Mouse (Mus musculus) olfactory bulb, adult 2 months (tissue): ENCODE measurements around the gene Gstz1. TPM values are rescaled to one million over a fixed set of nuclear protein-coding genes. Genes with fewer than 3 reads are reported as not detected.
"Not testable (repeated sequence)": the region's sequence is repeated elsewhere in the genome, so short reads cannot be mapped to it uniquely, and the experiment has no call there.

ENCODE experiments used
- H3K27ac ChIP-seq: fragments of 200-500 bp; 2 replicates; pipeline ENCODE4 v1.5.1; 2012; ENCODE audit warnings: low read depth, low read length; ENCODE audit not compliant: insufficient read depth
- H3K4me1 ChIP-seq: fragments of 200-500 bp; 2 replicates; pipeline ENCODE4 v1.6.1; 2012; ENCODE audit warnings: low read length; ENCODE audit not compliant: control insufficient read depth, insufficient read depth
- H3K4me3 ChIP-seq: fragments of 200-500 bp; 2 replicates; pipeline ENCODE4 v1.5.1; 2012; ENCODE audit warnings: mild to moderate bottlenecking, low read depth, low read length, moderate library complexity; ENCODE audit not compliant: insufficient read depth
- CTCF ChIP-seq: fragments of 200-500 bp; IDR thresholded peaks from 2 replicates; pipeline ENCODE4 v1.5.1; 2012; ENCODE audit warnings: low read depth, mild to moderate bottlenecking, low read length, moderate library complexity; ENCODE audit not compliant: insufficient read depth
- POLR2A ChIP-seq: fragments of 200-500 bp; IDR thresholded peaks from 2 replicates; pipeline ENCODE4 v1.6.1; 2012; ENCODE audit warnings: mild to moderate bottlenecking, low read depth, low read length, moderate library complexity; ENCODE audit not compliant: insufficient read depth
- WGBS: fragments of 180-500 bp; shearing (Covaris S2); methylation state at CpG from one replicate; pipeline ENCODE4 v1.1.7; 2018; 5-methylcytosine and 5-hydroxymethylcytosine counted together
- polyA plus RNA-seq: library from polyadenylated mRNA; stranded (reverse); fragments of >200 nt; gene quantifications from 2 replicates; pipeline ENCODE4 v1.2.4, GENCODE M21; 2012; ENCODE audit warnings: low replicate concordance; ENCODE audit not compliant: missing spikeins, insufficient read depth, insufficient read length

Gene Gstz1
- polyA plus RNA-seq, 1 experiment: not detected

DNA sequence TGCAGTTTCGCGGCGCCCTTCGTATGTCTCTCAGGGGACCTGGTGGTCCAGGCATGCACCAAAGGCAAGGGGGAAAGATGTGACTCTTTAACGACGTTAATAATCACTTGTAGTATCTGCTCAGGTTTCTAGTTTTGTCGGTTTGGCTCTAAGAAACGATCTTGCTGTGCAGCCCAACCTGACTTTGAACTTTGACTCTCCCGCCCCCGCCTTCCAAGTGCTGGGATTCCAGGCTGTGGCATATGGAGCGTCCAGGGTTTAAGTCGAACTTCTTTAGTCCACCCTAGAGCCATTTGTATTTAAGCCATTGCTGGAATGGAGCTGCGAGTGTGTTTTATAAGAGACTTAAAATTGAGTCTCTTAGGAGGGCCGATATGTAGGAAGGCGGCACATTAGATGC, 1.2 kb downstream of the Gstz1 start:
- 10% methylated on average over 15 of the region's 15 CpGs for WGBS
- Histone ChIP-seq H3K27ac (peak overlapping the region; percentile 27), H3K4me1 (no peaks in the 10 kb centered on the region), H3K4me3 (peak overlapping the region; percentile 70)
- no peak for TF ChIP-seq POLR2A
- no peak for TF ChIP-seq CTCF

DNA sequence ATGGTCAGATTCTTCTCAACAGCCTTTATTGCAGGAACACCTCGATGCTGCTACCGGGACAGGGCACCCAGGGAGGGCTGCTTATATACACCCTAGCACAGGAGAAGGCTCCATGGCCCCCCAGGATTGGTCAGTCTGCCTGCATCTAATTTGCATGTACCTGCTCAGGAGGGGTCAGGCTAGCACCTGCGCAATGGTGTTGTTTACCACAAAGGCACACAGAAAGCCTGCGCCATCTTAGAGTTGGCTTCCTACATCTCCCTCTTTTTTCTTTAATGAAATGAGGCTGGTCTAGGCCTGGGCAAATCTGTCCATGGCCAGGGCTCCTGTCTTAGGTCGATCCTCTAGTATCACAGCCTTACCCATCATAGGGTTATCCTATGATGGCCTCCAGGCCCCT, 2.5 kb downstream of the Gstz1 start:
- TF ChIP-seq POLR2A: no peak
- TF ChIP-seq CTCF: no peak
- Histone ChIP-seq H3K27ac (no peak overlapping the region), H3K4me3 (no peak overlapping the region), H3K4me1 (no peaks in the 10 kb centered on the region)
- 96% methylated on average over 5 of the region's 5 CpGs for WGBS

DNA sequence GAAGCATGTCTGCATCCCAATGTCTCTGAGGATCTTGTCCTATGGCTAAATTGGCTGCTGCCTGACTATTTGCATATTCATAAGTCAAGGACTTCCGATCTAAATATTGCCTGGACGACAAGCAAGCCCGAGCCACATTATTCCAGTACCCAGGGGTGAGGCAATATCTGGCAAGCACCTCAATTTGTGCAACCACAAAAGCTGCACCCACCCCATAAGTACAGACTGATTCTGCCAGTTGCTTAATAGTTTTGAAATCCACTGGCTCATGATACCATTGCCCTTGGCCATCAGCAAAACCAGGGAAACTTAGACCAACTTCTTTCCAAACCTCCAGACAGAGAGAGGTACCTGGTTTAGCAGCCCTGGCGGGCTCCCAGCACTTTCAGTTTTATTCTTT, 7.5 kb downstream of the Gstz1 start:
- WGBS: 60% methylated on average over 4 of the region's 4 CpGs

DNA sequence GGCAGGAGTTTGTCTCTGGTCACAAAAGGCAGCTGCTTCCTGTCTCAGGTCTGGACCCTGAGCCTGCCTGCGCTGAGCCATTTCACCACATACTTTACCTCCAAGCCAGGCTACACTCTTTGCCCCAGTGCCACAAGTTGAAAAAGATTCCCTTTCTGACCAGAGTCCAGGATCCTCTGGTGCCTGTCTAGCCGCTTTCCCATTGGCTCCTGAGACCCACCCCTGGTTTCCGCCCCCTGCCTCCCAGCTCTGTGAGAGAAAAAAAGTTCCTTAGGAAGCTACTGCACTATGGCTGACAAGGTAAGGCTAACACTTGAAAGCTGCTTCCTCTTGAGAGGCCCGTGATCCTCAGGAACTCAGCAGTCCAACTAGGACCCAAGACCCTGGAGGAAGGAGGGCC, 10.4 kb downstream of the Gstz1 start:
- TF ChIP-seq CTCF (no peak), POLR2A (no peak)
- H3K27ac ChIP-seq: no peak overlapping the region
- H3K4me1 ChIP-seq: no peaks in the 10 kb centered on the region
- no peak overlapping the region for H3K4me3 ChIP-seq
- WGBS: 69% methylated on average over 4 of the region's 4 CpGs

More for the DNA sequence above, 7.5 kb downstream of the Gstz1 start:
- not testable (repeated sequence) for H3K4me1 ChIP-seq, H3K4me3 ChIP-seq, H3K27ac ChIP-seq

DNA sequence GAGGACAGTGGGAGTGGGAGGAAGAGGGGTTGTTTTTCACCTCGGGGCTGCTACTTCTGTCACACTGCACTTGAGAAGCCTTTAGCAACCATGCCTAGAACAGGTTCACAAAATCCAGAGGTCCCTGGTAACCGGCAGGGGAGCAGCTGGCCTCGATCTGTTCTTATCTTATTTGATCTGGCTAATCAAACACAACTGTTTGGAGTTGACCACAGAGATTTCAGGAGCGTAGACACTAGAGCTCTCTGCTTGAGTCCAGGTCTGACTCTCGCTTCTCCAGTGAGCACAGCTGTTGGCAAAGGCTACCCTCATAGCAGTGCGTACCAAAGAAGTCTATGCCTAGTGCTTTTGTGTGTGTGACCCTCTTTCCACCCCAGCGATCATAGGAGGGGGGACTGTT, 11.1 kb downstream of the Gstz1 start:
- no peak overlapping the region for H3K4me3 ChIP-seq
- WGBS: 71% methylated on average over 7 of the region's 7 CpGs

DNA sequence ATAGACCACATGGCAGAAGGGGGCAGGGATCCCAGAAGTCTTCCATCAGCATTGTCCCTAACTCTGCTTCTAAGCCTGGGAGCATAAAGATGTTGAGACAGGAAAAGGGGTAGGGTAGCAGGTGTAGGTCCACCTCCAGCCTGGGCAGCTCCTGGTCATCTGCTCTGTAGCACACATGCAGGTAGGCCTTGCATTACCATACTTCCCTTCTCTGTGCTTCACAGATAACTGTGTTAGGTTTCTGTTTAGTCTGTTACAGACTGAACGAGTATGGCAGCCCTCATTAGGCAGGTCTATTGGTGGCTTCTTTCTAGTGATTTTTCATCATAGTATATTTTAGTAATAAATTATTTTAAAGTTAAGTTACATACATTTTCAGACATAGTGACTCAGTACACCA, 13.3 kb downstream of the Gstz1 start:
- 80% methylated on average over 1 of the region's 1 CpGs for WGBS
- H3K4me1 ChIP-seq: no peaks in the 10 kb centered on the region
- no peak overlapping the region for H3K4me3 ChIP-seq
- TF ChIP-seq CTCF (no peak), POLR2A (no peak)
- no peak overlapping the region for H3K27ac ChIP-seq

More for the DNA sequence above, 11.1 kb downstream of the Gstz1 start:
- Histone ChIP-seq H3K27ac (no peak overlapping the region), H3K4me1 (no peaks in the 10 kb centered on the region)
- TF ChIP-seq CTCF (no peak), POLR2A (no peak)

DNA sequence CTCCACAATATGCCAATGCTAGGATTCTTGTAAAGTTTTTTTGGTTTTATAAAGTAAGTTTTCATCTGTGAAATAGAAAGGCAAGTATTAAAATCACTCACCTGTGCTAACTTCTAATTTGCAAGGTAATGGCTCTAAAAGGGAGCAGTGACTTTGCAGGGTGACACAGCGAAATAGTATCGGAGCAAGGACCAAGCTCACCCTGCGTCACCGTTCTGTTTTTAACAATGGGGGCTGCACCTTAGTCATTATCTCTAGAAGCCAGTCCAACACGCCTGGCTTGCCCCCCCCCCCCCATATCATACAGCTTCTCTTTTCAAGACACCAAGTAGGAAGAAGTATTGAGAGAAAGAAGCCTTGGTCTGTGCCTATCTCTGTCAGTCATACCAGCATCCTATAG, 13.8 kb downstream of the Gstz1 start:
- Histone ChIP-seq H3K27ac (no peak overlapping the region), H3K4me1 (no peaks in the 10 kb centered on the region), H3K4me3 (no peak overlapping the region)
- WGBS: 90% methylated on average over 5 of the region's 5 CpGs
- TF ChIP-seq CTCF (no peak), POLR2A (no peak)

DNA sequence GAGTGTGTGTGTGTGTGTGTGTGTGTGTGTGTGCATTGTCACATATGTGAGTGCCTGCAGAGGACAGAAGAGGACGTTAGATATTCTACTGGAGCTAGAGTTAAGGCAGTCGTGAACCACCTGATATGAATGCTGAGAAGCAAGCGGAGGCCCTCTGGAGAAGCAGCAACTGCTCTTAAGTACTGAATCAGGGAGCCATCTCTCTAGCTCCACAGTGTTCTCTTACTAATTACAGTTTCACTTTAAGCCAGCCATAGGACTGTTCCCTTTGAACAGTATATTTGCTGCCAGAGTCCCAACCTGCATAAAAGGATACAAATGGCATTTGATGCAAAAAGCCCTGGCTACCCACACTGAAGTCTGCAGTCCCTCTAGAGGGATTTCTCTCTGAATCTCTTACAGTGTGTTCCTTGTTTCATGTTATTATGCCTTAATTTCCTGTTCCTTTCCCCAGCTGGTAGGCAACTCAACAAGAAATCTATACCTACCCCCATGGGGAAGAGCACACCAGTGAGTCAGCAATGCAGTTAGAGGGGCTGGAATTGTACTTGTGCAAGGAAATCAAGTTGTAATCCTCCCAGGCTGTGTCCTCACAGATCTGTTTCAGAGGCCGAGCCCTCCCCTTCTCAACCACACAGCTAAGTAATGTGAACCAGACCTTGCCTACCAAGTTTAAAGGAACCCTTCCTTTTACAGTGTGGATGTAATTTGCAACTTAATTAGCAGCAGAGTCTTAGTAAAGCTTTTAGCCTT, 28.4 kb downstream of the Gstz1 start:
- H3K4me1 ChIP-seq: peaks cover 14% of the 10 kb centered on the region
- TF ChIP-seq CTCF: no peak
- peak overlapping the region; percentile 79 for H3K27ac ChIP-seq
- 27% methylated on average over 4 of the region's 4 CpGs for WGBS
- H3K4me3 ChIP-seq: no peak overlapping the region

DNA sequence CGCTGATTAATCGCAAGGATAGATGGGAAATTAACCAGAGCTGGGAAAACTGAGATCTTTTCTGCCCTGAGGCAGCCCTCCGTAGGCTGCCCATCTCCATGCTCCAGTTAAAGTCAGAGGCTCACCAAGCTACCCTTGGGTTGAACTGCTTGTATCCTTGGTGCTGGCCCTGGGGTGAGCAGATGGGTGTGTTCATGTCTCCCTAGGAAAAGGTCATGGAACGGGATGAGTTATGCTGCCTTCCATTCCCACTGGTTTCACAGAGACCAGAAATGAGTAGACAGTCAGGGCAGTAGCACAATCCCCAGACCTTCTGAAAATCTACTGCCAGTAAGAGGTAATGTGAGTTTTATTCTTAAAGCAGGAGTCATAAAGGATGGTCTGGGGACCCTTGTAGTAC, 30.7 kb downstream of the Gstz1 start:
- H3K4me3 ChIP-seq: no peak overlapping the region
- WGBS: 96% methylated on average over 4 of the region's 4 CpGs
- TF ChIP-seq CTCF: no peak

DNA sequence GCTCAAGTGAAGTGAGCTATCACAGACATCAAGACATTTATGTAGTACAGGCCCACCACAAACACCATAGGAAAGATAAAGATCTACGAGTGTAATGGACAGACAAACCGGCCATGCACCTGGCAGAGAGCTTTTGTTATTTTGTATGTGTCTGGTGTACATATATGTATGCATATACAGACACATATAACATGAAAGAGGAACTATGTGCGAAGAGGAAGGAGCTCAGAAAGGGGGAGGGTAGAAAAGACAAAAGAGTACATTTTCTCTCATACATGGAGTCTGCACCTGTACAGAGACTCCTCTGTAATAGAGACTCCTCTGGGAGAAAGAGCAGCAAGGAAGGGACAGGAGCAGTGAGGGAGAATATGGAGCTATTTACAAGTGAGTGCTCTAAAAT, 46.0 kb downstream of the Gstz1 start:
- no peak for TF ChIP-seq POLR2A
- TF ChIP-seq CTCF: no peak
- peaks cover 5% of the 10 kb centered on the region; the same call in 1 of the 2 replicates for H3K4me1 ChIP-seq
- H3K4me3 ChIP-seq: no peak overlapping the region
- H3K27ac ChIP-seq: no peak overlapping the region
- 92% methylated on average over 3 of the region's 3 CpGs for WGBS

More for the DNA sequence above, 30.7 kb downstream of the Gstz1 start:
- Histone ChIP-seq H3K27ac (no peak overlapping the region), H3K4me1 (peaks cover 14% of the 10 kb centered on the region)
